Mouse (Mus musculus) left cerebral cortex, adult 18-20 months (tissue): ENCODE results near the gene Atf6. TPM values are rescaled to one million over a fixed set of nuclear protein-coding genes. Genes with fewer than 3 reads are reported as not detected.

Source experiments
- DNase-seq, 2 experiments: peaks; one replicate each; pipeline ENCODE4 v3.0.0; 2021 to 2022; ENCODE audit warnings: low spot score in 2 of 2, mixed read lengths in 1 of 2
- total RNA-seq, 2 experiments: library from RNA; stranded (reverse); gene quantifications; 2 replicates each; pipeline ENCODE4 v1.2.3; 2021

Atf6 gene
- total RNA-seq, 2 experiments from 2014 or later, result 47.1 to 50.7 TPM

DNA sequence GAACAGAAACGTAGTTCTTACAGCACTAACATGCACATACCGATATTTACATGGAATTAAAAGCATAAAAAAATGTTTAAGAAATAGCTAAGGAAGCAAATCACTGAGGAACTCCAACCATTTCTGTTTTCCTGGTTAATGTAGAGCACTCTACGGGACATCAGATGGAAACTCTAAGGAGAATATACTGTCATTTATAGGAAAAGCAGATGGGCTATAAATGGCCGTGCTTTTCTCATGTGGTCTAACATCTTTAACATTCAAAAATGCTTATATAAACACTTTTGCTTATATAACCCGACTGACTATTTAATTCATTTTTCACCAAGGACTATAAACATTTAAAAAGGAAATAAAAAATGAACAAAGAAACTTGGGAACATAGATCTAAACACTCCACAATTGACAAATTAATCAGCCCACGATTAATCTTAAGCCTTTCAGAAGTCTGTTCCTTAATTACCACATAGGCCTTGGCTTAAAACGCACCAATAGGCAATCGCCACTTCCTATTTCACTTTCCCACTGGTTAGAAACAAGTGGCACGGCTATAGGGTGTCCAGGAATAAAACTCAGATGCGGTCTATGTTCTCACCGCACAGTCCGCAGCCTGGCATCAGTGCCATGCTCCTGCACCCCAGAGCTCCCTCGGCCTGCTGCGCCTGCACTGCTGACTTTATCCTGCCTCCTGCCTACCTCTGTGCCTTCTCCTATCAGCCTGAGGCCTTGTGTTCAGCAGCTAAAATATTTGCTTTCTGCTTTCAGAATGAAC, 80.8 kb downstream of the Atf6 start:
- no peak for DNase-seq

DNA sequence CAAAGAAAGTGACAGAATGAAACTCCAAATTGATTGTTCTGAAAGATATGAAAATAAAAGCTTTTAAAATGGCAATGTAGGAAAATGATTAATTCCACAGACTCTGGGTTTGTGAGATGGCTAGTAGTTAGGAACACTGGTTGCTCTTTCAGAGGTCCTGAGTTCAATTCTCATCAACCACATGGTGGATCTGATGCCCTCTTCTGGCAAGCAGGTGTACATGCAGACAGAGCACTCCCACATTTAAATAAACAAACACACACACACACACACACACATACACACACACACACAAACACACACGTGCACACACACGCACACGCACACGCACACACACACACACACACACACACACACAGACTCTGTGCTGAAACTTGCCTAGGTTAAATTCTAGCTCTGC, 89.9 kb downstream of the Atf6 start:
- DNase-seq, result no peak

DNA sequence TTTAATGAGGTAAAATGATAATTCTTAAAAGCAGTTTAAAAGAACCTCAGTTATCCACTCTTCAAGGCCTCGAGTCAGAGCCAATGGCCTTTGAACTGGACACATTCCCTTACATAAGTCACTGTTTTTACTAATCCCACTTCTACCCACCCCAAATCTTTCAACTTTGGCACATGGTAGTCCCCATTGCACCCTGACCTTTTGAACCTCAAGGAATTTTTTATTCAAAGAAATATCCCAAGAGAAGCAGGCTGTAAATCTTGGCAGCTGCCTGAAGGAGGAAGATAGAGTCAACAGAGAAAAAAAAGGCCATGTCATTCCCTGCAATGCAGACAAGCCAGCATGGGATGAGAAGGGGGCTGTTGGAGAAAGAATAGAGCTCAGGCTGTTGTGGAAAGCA, 93.1 kb downstream of the Atf6 start:
- DNase-seq, result no peak

DNA sequence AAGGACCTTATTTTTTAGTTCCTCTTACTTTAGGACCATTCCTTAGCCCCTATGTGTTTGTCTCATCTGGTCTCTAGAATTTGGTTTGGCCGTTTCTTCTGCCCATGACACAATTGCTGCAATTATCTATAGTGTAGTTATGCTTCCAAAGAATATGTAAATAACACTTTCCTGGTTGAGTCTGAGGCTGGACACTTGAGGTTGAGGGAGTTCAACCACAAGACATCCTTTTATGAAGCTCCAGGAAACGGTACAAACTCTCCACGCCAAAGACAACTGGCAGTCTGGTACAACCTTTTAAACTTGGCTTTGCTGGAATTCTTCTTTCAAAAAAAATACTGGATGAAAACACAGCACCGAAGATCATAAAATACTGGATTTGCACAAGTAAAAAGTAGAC, 94.1 kb downstream of the Atf6 start:
- no peak for DNase-seq

DNA sequence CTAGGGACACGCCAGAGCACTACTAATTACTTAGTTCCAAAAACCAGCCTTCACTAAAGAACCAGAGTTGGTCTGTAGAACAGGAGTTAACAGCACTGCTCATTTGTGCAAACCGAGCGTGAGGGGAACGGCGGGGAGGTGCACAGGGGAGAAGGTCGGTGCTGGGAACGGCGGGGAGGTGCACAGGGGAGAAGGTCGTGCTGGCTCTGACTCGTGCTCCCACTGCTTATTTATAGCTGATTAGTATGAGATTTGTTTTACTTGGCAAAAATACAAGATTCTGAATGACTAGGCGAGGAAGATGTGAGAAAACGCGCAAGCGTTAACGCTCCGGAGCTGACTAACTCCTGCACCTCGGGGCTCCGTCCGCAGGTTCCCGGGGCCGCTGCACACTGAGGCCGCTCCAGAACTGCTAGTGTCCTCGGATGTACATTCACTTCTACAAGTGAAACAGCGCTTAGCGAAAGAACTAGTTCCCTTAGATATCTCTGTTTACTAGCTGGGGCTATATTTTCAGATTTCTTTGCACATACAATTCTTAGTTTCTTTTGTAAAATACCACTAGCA, 96.1 kb downstream of the Atf6 start:
- DNase-seq, result peak in 1 of 2 experiments; percentile 22

DNA sequence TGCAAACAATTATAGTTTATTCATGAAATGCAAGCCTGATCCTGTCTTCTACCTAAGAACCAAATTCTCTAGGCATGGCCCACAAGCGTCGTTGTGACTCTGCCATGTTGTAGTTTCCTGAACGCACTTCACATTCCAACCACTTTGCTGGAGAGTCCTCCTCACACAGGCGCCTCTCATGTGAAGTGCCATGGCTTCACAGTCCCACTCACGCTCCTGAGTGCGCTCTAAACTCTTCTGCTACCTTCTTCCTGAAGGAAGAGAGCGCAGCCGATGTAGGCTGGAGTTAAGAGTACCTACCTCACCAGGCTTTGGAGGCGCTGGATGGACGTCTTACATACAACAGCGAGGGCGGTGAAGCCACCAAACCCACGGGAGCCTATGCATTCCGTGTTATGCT, 96.9 kb downstream of the Atf6 start:
- peak in 1 of 2 experiments; percentile 17 for DNase-seq

DNA sequence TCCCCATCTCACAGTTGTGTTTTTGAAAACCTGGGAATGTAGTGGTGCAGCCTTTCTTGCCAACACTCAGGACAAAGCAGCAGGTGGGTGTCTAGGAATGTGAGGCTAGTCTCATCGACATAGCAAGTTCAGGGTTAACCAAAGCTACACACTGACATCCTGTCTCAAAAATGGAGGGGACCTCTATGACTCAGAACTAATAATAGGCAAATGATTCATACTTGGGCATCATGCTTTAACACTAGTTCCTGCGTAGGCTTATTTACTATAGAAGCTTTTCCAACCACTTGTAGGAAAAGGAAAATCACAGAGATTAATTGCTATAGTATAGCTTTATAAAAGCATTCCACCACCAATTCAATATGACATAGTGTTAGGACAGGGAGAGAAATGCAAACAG, 100.6 kb downstream of the Atf6 start:
- no peak for DNase-seq

DNA sequence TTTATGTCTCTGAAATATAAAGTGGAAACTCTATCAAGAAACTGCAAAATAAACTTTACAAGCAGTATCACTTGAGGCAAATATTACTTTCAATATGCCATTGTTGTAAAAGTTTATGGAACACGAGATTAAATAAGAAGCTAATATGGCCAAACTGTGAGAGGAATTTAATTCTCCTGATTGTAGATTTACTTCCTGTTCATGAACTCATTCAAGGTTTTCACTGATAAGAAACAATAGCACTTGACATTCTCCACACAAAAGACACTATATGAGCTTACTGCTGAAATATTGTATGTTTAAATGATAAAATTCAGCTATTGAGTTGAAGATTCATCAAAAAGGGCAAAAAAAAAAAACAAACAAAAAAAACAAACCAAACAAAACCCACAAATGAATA, 102.8 kb downstream of the Atf6 start:
- DNase-seq, result no peak

DNA sequence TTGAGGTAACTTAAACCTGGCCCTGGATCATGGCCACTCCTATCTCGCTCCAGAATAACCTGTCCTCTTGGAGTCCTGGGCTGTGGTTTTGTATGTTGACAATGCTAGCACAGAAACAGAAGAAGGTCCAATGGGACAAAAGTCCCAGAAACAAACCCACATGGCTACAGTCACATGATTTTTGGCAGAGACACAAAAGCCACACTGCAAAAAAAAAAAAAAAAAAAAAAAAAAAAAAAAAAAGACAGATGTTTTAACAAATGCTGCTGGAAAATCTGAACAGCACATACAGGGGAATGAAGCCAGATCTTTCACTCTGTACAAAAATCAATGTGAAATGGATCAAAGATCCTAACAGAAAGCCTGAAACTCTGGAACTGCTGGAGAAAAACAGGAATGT, 105.9 kb downstream of the Atf6 start:
- DNase-seq, result no peak

DNA sequence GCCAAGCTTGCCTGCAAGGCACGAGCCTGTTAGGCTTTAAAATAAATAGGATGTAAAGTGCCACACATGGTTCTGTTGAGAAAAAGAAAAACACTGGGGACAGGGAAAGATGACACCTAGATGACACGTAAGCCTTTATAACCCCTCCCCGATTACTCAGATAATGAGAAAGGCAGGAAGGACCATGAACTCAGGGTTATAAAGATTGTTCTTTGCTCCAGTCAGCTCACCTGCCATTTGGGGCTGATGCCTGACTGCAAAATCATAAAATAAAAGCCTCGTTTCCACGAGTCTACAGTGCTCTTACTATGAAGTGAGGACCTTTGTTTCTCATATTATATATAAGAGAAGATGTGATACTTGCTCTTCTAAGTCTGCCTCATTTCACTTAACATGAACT, 114.0 kb downstream of the Atf6 start:
- no peak for DNase-seq

DNA sequence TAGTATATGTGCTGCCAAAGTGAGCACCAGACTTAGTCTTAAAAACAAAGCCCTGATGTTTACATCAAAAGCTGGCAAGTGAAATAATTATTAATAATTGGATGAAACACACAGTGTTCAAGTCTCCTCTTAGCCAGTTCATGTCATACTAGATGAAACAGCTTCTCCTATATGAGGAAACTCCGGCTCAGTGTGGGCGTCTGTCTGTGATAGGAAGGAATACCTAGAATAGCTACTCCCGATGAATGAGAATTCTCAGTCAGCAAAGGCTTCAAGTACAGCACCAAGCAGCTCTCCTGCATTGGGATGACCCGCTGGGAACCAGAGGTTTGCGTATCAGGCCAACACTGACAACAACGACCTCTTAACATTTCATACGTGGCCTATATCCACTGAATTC, 115.8 kb downstream of the Atf6 start:
- DNase-seq, result peak in 1 of 2 experiments; percentile 27

DNA sequence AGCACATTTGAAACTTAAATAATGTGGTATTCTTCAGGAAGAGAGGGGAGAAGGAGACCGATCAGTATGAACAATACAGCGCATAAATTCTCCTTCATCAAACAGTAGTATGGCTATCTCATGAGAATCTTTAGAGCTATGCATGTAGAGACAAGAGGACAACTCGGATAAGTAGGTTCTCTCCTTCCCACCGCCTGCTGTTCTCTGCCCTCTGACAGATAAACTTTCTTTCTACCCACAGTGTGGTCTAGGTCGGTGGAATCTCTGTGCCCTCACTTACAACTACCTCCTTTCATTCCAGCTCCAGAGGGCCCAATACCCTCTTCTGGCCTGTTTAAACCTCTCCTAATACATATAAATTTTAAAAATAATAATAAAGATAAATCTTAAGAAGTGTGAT, 121.0 kb downstream of the Atf6 start:
- DNase-seq, result no peak

DNA sequence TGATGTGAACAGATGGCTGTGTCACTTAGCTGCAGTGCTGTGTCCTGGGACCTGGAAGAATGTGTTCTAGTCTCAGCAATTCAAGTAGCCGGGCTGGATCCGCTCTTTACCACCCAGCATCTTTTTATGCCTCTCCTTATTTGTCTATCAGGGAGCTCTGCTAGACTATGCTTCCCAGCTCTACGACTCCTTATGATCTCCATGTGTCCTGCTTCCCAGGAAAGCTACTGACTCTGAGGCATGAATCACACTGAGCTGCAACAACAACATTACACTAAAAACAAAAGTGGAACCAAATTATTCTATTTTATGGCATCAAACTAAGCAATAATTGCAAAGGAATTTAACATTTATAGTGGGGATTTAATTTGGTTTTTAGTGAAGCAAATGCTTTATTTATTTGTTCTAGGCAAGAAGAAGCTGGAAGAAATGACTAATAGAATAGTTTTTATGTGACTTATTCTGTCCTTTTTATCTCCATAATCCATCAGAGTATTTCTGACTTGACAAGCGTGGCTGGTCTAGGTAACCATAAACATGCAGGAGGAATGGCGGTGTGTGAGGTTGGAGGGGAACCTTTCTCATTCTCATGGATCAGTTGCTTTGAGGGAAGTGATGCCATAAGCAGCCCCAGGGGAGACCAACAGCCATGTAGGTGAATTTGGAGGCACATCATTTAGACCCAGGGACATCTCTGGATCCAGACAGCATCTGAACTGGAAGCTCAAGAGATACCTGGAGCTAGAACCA, 125.9 kb downstream of the Atf6 start:
- no peak for DNase-seq

DNA sequence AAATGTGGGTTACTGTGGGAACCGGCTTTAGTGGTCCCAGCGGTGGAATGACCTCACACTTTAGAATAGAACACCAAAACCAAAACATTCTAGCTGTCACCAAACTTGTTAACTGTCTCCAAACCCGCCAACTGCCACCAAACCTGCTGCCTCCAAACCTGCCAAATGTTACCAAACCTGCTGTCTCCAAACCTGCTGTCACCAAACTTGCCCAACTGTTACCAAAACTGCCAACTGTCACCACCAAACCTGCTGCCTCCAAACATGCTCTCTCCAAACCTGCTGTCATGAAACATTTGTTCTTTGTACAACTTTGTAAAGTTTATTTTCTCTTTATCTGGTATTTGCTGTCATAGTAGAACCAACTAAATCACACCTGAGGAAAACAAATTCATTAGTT, 132.7 kb downstream of the Atf6 start:
- no peak for DNase-seq

DNA sequence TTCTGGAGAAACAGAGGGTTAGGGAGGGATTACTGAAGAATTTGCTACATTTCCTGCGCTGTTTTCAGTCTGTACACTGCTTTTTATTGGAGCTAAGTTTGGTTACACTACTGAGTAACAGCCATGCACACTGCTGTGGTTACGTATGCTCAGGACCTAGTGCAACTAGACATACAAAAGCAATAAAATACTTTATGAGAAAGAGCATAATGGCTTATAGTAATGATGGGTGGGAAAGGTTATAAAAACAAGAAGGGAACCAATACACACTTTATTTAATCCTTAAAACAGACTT, 135.0 kb downstream of the Atf6 start:
- no peak for DNase-seq

DNA sequence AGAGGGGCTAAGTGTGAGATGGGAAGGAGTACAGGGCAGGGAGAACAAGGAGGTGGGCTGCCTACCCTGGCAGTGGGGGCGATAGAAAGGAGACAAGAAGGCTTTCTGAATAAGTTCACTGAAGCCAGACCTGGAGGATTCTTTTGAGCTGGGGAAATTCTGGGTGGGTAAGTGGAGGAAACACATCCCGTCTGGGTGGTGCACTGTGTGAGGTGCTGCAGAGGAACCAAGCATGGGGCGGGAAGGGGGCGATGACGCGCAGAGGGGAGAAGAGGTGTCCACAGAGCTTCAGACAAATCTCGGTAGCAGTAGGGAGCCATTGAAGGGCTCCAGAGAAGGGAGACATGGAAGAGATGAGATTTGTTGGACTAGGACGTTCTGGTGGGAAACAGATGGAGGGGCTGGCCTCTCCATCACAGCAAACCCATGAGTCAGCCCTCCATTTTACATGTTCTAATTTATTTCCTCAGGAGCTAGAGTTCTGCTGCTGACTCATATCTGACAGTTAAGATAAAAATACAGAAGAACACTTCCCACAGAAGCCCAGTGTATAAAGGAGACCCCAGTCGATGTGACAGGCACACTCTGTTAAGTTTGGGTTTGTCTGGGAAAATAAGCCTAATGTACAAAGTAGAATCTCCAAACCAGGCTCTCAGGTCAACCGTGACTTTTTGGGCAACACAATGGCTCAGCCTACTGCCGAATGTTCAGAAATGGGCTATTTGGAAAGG, 135.5 kb downstream of the Atf6 start:
- DNase-seq, result peak in 1 of 2 experiments; percentile 47

DNA sequence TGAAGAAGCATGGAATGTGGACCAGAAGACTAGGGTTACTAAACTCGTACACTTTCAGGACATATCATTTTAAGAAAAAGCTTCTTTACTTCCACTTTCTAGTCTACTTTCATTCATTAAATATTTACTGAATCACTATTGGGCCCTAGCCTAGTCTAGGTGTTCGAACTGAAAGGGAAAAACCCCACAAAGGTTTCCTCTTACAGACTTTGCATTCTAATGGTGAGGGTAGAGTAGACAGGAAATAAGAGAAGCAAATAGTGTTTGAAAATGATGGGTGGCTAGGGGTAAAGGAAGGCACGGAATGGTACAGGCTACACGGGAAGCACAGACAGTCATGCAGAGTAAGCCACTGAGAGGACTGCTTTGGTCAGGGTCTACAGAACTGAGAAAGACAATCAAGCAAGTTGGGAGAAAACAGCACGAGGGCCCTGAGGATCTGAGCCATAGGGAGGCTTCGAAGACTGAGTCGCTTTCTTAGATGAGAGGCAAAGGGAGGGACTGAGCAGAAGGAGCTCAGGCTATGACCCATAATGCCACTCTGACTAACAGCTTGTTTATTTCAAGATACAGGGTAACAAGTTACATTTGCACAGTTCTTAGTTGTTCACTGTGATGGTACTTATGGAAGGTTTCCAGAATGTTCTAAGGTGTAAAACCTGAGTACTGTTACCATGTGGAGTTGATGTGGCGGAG, 138.2 kb downstream of the Atf6 start:
- no peak for DNase-seq

DNA sequence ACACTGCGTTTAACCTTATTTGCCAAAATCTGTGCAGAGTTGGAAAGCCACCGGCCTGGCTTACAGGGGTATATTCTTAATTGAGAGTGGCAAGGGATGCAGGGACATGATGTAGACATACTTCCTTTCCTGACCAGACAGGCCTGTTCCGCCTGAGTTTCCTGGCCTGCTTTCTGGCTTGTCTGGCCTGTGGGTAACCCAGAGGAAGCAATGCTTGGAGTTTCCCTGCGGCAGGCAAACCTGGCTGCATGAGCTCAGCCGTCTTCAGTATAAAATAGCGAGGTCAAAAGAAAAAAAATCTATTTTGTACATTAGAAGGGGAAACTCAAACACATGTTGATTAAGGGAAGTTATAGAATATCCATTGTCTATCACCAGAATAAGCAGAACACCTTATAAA, 139.0 kb downstream of the Atf6 start:
- DNase-seq, result no peak

DNA sequence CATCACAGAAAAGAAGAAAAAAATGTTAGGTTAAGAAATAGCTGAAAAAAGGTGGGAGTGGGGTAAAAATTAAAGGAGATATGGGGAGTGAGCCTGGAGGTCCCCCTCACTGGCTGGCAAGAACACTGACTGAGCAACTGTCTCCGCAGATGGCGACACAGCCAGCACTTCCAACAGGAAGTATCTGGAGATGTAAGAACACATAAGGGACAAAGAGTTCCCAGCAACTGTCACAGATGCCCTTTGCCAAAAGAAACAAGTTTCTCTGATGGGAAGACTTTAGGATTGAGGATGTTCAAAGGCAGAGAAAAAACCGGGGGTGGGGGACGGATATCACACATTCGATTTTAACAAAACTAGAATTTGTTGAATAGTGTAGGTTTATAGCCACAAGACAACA, 146.0 kb downstream of the Atf6 start:
- peak in 1 of 2 experiments; percentile 33 for DNase-seq

DNA sequence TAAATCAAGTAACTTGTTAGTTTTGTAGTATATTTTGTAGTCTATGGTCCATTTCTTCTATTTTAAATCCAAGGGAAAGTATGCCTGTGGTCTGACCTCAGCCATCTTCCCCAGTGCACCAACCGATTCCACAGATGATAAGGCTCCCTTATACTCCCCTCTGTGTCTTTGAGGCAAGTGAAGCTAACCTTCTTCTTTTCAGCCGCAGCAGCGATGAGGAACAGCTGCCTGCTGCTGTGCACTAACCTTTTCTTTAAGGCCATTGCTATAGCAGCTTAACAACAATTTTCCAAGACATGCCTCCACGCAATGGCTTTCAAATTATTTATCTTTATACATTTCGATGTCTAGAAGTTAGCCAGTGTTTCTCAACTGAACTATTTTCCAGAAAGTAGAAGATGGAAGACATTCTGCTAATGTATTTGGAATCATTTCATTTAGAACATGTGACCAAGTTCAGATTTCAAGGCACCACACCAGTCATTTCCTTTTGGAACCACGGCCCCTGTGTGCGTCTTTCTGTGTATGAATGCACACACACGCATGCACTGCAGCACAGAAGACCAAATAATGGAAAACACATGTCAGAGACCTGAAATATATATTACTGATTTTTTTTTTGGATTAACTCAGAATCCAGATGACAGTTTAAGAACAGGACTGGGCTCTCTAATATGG, 149.3 kb downstream of the Atf6 start:
- no peak for DNase-seq
